Mouse (Mus musculus) bone marrow macrophage, adult 2 months (primary cell): ENCODE data around the gene Hrct1.

ENCODE experiments used
- CTCF ChIP-seq: IDR thresholded peaks from 2 replicates; pipeline ENCODE4 v1.5.1; 2012; ENCODE audit warnings: low read depth, mild to moderate bottlenecking, low read length, moderate library complexity
- POLR2A ChIP-seq: IDR thresholded peaks from 2 replicates; pipeline ENCODE4 v1.6.1; 2012; ENCODE audit warnings: mild to moderate bottlenecking, low read depth, low read length, borderline replicate concordance

GRCm38 (mm10) chr4:43763410-43763809 is 36.4 kb downstream of the Hrct1 start:
- TF ChIP-seq CTCF (no peak), POLR2A (no peak)
